ENCODE assay signal across 19 mouse cellular contexts in genomic region chr5:119054393-119054792, GRCm38 (mm10).
A peak's percentile ranks its signal among the peaks of the same experiment; 100 is the strongest.
DNase-seq lines count a peak whose midpoint lies in the region; ATAC-seq and TF ChIP-seq lines count a peak whose summit lies in the region.
"Had no signal": no experiment of that assay in that cellular context is flagged by ENCODE, and none has a peak within 500 bp of the region (broad histone marks: within the 10 kb centered on the region; RNA-seq: fewer than 3 reads in every experiment).

No protein-coding gene starts in this region.

- no peak for ATAC-seq in liver, embryonic 11.5 days (replicated peaks; ENCODE audit: low FRiP score)
- ATAC-seq: forebrain, embryonic 15.5 days; hindbrain, postnatal 0 days; inflammation-experienced regulatory T-cells, adult 6 months had no signal

- H3K27ac ChIP-seq in liver, adult 2 months (replicated peaks; ENCODE audit: insufficient read depth, low read depth, low read length), result no peak overlapping the region
- H3K27ac ChIP-seq in liver, embryonic 11.5 days (ENCODE audit: low read depth, low read length), result no peak overlapping the region
- H3K27ac ChIP-seq: forebrain, embryonic 12.5 days; forebrain, embryonic 15.5 days; hindbrain, embryonic 14.5 days; hindbrain, postnatal 0 days had no signal

- no peak overlapping the region for H3K4me3 ChIP-seq in liver, adult 2 months (ENCODE audit: insufficient read depth, low read depth, low read length)
- H3K4me3 ChIP-seq in liver, embryonic 11.5 days (ENCODE audit: low read depth, low read length), result no peak overlapping the region
- H3K4me3 ChIP-seq: forebrain, embryonic 12.5 days; forebrain, embryonic 15.5 days had no signal

- no peaks in the 10 kb centered on the region for H3K9me3 ChIP-seq in liver, embryonic 11.5 days (ENCODE audit: control insufficient read depth, low read length)
- H3K9me3 ChIP-seq: forebrain, embryonic 12.5 days; forebrain, embryonic 15.5 days had no signal

- H3K36me3 ChIP-seq in liver, adult 2 months (ENCODE audit: control insufficient read depth, insufficient read depth, low read length), result no peaks in the 10 kb centered on the region
- no peaks in the 10 kb centered on the region for H3K36me3 ChIP-seq in liver, embryonic 11.5 days (ENCODE audit: control insufficient read depth, insufficient read depth, low read length)
- H3K36me3 ChIP-seq: forebrain, embryonic 12.5 days; forebrain, embryonic 15.5 days had no signal

- intact Hi-C loops in heart, postnatal 10 days (cut with DNase I), result loop anchor here (2.0 to 10.0 kb wide), 2 partner anchors 100 to 176 kb away; no protein-coding TSS in a partner anchor

- peak; percentile 22; the same call in 1 of the 2 replicates for TF ChIP-seq CTCF in liver, adult 2 months (IDR thresholded peaks at IDR 0.05; ENCODE audit: low read depth, low read length)

- H3K9ac ChIP-seq in liver, adult 2 months (ENCODE audit: low read depth, low read length), result no peak overlapping the region
- no peak overlapping the region for H3K9ac ChIP-seq in liver, embryonic 11.5 days (ENCODE audit: low read depth, low read length)
- H3K9ac ChIP-seq: forebrain, embryonic 12.5 days; forebrain, embryonic 15.5 days; hindbrain, embryonic 14.5 days had no signal

- no peak overlapping the region for H3K4me2 ChIP-seq in liver, embryonic 11.5 days
- H3K4me2 ChIP-seq: forebrain, embryonic 15.5 days; heart, embryonic 11.5 days; hindbrain, embryonic 14.5 days had no signal

- DNase-seq in heart, adult 11 months, result peak; percentile 86
- no peak for DNase-seq in heart, postnatal 10 days
- peak; percentile 68 for DNase-seq in liver, adult 2 months (ENCODE audit: extremely low read depth, low read depth, low spot score)
- DNase-seq in liver, embryonic 11.5 days (ENCODE audit: low spot score), result no peak
- peak; percentile 61 for DNase-seq in gonadal fat pad, adult 2 months (ENCODE audit: low read depth)
- no peak for DNase-seq in kidney, postnatal 36 days
- DNase-seq: B cell, adult 2 months; cerebellum, adult 18-20 months; cerebellum, adult 9-10 months; gastrocnemius, postnatal 14 days; kidney, adult 11 months; kidney, adult 8-10 months had no signal

- peaks cover 2% of the 10 kb centered on the region; the same call in 1 of the 2 replicates for H3K4me1 ChIP-seq in liver, adult 2 months (ENCODE audit: control insufficient read depth, insufficient read depth, low read length)
- no peaks in the 10 kb centered on the region for H3K4me1 ChIP-seq in liver, embryonic 11.5 days (replicated peaks; ENCODE audit: control insufficient read depth, insufficient read depth, low read length)

- WGBS in liver, adult 2 months, result 46% methylated on average over 6 of the region's 6 CpGs
- 63% methylated on average over 6 of the region's 6 CpGs for WGBS in liver, embryonic 11.5 days

- 0 out of 2 replicates have a peak, but pooled peaks cover 2% of the 10 kb centered on the region for H3K27me3 ChIP-seq in liver, adult 2 months (ENCODE audit: control insufficient read depth, insufficient read depth, low read length)
- H3K27me3 ChIP-seq in liver, embryonic 11.5 days (replicated peaks; ENCODE audit: control insufficient read depth, insufficient read depth, low read length), result no peaks in the 10 kb centered on the region; the same call in 1 of the 2 replicates
- H3K27me3 ChIP-seq: CH12.LX; forebrain, embryonic 15.5 days had no signal

- H3K79me2 ChIP-seq in liver, adult 2 months (ENCODE audit: control insufficient read depth, insufficient read depth, low read length), result no peaks in the 10 kb centered on the region

- no peak for TF ChIP-seq POLR2A in liver, adult 2 months (IDR thresholded peaks at IDR 0.05; ENCODE audit: extremely low read depth, insufficient read depth, low read length)

Comparison
In these comparisons a context has a peak if more than half of its experiments do, and no peak if none do; other contexts are left out.
1. DNase-seq: peak in heart, adult 11 months (single experiment), liver, adult 2 months (single experiment) and gonadal fat pad, adult 2 months (single experiment); none in heart, postnatal 10 days (0 of 2), liver, embryonic 11.5 days (single experiment) and kidney, postnatal 36 days (0 of 2).